Mouse (Mus musculus) cortical plate, adult 2 months (tissue): ENCODE measurements at regions not wholly inside any gene's neighbourhood (a gene's known extent, or its start where the extent isn't known, plus 50 kb on each side); places are given as distances from the start of the nearest gene placed in this dataset.

Experiments used
- CTCF ChIP-seq: fragments of 200-500 bp; IDR thresholded peaks from 2 replicates; pipeline ENCODE4 v1.5.1; 2011; ENCODE audit warnings: mild to moderate bottlenecking, control low read depth, low read length; ENCODE audit not compliant: insufficient read depth; ENCODE audit errors: extremely low read depth
- POLR2A ChIP-seq: fragments of 200-500 bp; IDR thresholded peaks from 2 replicates; pipeline ENCODE4 v1.6.1; 2011; ENCODE audit warnings: mild to moderate bottlenecking, low read length, control low read depth; ENCODE audit not compliant: insufficient read depth; ENCODE audit errors: extremely low read depth

- no peak for TF ChIP-seq CTCF
- no peak for TF ChIP-seq POLR2A
Measured at GRCm38 (mm10) chr5:118424764-118425568, 135.5 kb upstream of the Med13l start.
